Mouse (Mus musculus): ENCODE measurements at regions not wholly inside any gene's neighbourhood (a gene's known extent, or its start where the extent isn't known, plus 50 kb on each side); places are given as distances from the start of the nearest gene placed in this dataset.

DNA sequence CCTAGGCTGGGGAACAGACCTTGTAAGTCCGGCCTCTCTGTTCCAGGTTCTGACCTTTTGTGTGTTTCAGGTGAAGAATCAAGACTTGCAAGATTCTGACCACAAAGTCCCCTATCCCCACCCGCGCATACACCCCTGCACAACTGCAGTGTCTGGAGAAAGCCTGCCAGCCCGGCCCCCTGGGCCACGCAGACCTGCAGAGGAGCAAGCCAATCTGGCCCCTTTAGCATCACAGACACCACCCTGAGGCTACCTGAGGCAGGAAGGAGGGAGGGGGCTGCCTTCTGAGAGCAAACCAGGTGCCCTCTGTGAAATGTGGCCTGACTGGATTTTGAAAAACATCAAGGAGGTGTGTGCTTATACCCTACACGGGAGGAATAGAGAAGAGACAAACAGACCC, 213.8 kb upstream of the Spdye4c start:
- H3K27me3 ChIP-seq (ENCODE audit: control insufficient read depth, insufficient read depth, low read length), result no peaks in the 10 kb centered on the region

DNA sequence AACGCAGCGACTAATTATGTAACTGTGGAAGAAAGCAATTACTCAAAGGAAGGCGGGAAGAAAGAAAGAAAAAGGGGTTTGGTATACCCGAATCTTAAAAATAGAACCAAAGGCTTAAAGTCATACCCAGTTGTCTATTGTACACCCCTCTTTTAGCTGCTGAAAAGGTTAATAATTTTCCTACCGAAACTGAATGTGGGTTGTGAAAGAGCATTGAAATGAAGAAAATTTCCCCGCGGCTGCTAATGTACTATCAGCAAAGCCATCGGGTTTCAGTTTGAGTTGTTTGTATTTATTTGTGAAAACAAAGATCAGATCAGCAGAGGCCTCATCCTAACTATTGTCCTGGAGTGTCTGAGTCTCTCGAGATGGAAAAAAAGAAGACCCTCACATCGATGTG, 213.3 kb upstream of the Spdye4c start:
- WGBS (ENCODE audit: insufficient replicate concordance), result 78% methylated on average over 10 of the region's 10 CpGs
- Histone ChIP-seq H3K9me3 (replicated peaks; ENCODE audit: control insufficient read depth, low read length) (no peaks in the 10 kb centered on the region), H3K36me3 (ENCODE audit: control insufficient read depth, insufficient read depth, low read length) (no peaks in the 10 kb centered on the region), H3K4me1 (ENCODE audit: control insufficient read depth, insufficient read depth, low read length) (peaks cover 17% of the 10 kb centered on the region), H3K4me3 (ENCODE audit: low read depth, low read length) (no peak overlapping the region), H3K9ac (ENCODE audit: low read depth, low read length) (no peak overlapping the region), H3K4me2 (no peak overlapping the region), H3K27ac (ENCODE audit: low read depth, low read length) (no peak overlapping the region), H3K27me3 (ENCODE audit: control insufficient read depth, insufficient read depth, low read length) (no peaks in the 10 kb centered on the region)
- ATAC-seq (replicated peaks; ENCODE audit: insufficient number of reproducible peaks, low FRiP score, low TSS enrichment), result no peak

More for the DNA sequence above, 213.8 kb upstream of the Spdye4c start:
- Histone ChIP-seq H3K9me3 (replicated peaks; ENCODE audit: control insufficient read depth, low read length) (no peaks in the 10 kb centered on the region), H3K4me1 (ENCODE audit: control insufficient read depth, insufficient read depth, low read length) (peaks cover 13% of the 10 kb centered on the region), H3K9ac (ENCODE audit: low read depth, low read length) (no peak overlapping the region), H3K27ac (ENCODE audit: low read depth, low read length) (no peak overlapping the region), H3K36me3 (ENCODE audit: control insufficient read depth, insufficient read depth, low read length) (no peaks in the 10 kb centered on the region), H3K4me2 (no peak overlapping the region), H3K4me3 (ENCODE audit: low read depth, low read length) (no peak overlapping the region)
- no peak for ATAC-seq (replicated peaks; ENCODE audit: insufficient number of reproducible peaks, low FRiP score, low TSS enrichment)
- 74% methylated on average over 6 of the region's 6 CpGs for WGBS (ENCODE audit: insufficient replicate concordance)

DNA sequence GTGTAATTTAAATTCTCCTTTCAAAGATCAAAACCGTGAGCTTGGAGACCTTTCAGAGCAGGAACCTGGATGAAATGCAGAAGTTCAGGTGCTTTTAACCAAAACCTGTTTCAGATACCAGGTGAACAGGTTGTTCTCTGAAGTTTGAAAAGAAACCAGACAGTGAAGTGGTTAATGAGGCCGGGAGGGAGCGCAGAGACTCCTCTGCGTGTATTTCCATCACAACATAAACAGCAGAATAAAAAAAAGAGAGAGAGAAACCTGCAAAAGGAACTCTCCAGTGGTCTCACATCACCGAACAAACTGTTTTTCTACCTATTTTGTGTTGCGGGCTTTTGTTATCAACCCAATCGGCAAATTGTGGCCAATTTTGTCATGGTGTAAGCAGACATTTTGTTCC, 212.6 kb upstream of the Spdye4c start:
- Histone ChIP-seq H3K36me3 (ENCODE audit: control insufficient read depth, insufficient read depth, low read length) (no peaks in the 10 kb centered on the region), H3K4me3 (ENCODE audit: low read depth, low read length) (no peak overlapping the region), H3K9me3 (replicated peaks; ENCODE audit: control insufficient read depth, low read length) (no peaks in the 10 kb centered on the region), H3K4me2 (no peak overlapping the region), H3K9ac (ENCODE audit: low read depth, low read length) (no peak overlapping the region), H3K27me3 (ENCODE audit: control insufficient read depth, insufficient read depth, low read length) (no peaks in the 10 kb centered on the region), H3K4me1 (ENCODE audit: control insufficient read depth, insufficient read depth, low read length) (peaks cover 13% of the 10 kb centered on the region), H3K27ac (ENCODE audit: low read depth, low read length) (no peak overlapping the region)
- no peak for ATAC-seq (replicated peaks; ENCODE audit: insufficient number of reproducible peaks, low FRiP score, low TSS enrichment)
- 82% methylated on average over 7 of the region's 7 CpGs for WGBS (ENCODE audit: insufficient replicate concordance)

DNA sequence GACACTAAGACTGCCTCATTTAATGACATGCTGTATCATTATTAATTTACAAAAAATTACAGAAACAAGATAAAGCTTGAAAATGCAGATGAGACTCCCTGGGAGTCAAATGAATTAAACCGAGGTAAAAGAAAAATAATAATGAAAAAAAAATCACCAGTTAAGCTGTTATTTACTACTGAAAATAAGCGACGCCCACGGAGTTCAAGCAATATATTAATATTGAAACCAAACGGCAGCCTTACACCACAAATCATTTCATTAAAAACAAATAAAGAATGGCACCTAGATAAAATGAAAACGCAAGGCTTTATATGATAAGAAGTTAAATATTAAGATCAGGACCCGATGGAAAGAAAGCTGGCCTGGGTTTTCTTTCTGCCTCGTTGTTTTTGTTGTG, 211.9 kb upstream of the Spdye4c start:
- H3K4me1 ChIP-seq (ENCODE audit: control insufficient read depth, insufficient read depth, low read length), result peaks cover 16% of the 10 kb centered on the region
- no peak for ATAC-seq (replicated peaks; ENCODE audit: insufficient number of reproducible peaks, low FRiP score, low TSS enrichment)
- 81% methylated on average over 8 of the region's 8 CpGs for WGBS (ENCODE audit: insufficient replicate concordance)

DNA sequence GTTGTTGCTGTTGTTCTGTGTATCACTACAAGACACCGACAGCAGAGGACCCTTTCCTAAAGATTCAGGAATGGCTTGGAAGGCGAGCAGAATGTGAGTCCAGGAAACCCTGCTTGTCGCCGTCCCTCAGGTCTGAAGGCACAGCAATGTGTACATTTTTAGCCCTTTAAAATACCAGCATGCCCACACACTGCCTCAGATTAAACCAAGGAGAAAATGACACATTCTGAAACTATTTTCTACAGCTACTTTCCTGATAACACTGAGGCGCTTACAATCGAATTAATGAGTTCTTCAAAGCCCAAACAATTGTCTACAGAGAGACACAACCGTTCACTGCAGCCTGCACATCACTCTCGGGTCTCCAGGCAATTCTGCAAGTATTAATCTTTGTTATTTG, 211.5 kb upstream of the Spdye4c start:
- no peak overlapping the region for H3K9ac ChIP-seq (ENCODE audit: low read depth, low read length)

More for the DNA sequence above, 211.9 kb upstream of the Spdye4c start:
- no peak overlapping the region for H3K4me2 ChIP-seq
- H3K36me3 ChIP-seq (ENCODE audit: control insufficient read depth, insufficient read depth, low read length), result no peaks in the 10 kb centered on the region
- no peak overlapping the region for H3K4me3 ChIP-seq (ENCODE audit: low read depth, low read length)
- H3K9me3 ChIP-seq (replicated peaks; ENCODE audit: control insufficient read depth, low read length), result no peaks in the 10 kb centered on the region
- H3K9ac ChIP-seq (ENCODE audit: low read depth, low read length), result no peak overlapping the region
- H3K27ac ChIP-seq (ENCODE audit: low read depth, low read length), result no peak overlapping the region
- H3K27me3 ChIP-seq (ENCODE audit: control insufficient read depth, insufficient read depth, low read length), result no peaks in the 10 kb centered on the region

DNA sequence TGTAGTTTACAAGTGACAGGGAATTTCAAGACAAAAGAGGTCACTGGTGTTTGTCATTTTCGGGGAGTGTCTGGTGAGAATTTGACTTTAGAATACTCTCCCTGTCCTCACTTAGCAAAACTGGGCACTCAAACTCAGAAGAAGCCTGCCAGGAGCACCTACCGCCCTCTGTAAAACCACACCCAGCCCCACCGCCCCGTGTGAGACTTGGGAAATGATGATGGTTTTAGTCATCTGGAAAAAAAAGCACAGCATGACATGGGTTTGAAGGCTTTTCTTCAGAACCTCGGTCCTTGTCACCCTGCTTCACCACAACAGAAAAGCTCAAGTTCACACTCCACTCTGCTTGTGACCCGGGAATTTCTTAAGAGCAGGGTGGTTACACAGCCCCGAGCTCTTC, 210.4 kb upstream of the Spdye4c start:
- Histone ChIP-seq H3K4me3 (ENCODE audit: low read depth, low read length) (no peak overlapping the region), H3K9me3 (replicated peaks; ENCODE audit: control insufficient read depth, low read length) (no peaks in the 10 kb centered on the region), H3K27me3 (ENCODE audit: control insufficient read depth, insufficient read depth, low read length) (no peaks in the 10 kb centered on the region), H3K27ac (ENCODE audit: low read depth, low read length) (no peak overlapping the region), H3K4me2 (no peak overlapping the region), H3K4me1 (ENCODE audit: control insufficient read depth, insufficient read depth, low read length) (peaks cover 17% of the 10 kb centered on the region), H3K9ac (ENCODE audit: low read depth, low read length) (no peak overlapping the region), H3K36me3 (ENCODE audit: control insufficient read depth, insufficient read depth, low read length) (no peaks in the 10 kb centered on the region)
- WGBS (ENCODE audit: insufficient replicate concordance), result 48% methylated on average over 7 of the region's 7 CpGs
- ATAC-seq (replicated peaks; ENCODE audit: insufficient number of reproducible peaks, low FRiP score, low TSS enrichment), result no peak

More for the DNA sequence above, 211.5 kb upstream of the Spdye4c start:
- Histone ChIP-seq H3K36me3 (ENCODE audit: control insufficient read depth, insufficient read depth, low read length) (no peaks in the 10 kb centered on the region), H3K9me3 (replicated peaks; ENCODE audit: control insufficient read depth, low read length) (no peaks in the 10 kb centered on the region), H3K4me2 (no peak overlapping the region), H3K27me3 (ENCODE audit: control insufficient read depth, insufficient read depth, low read length) (no peaks in the 10 kb centered on the region), H3K27ac (ENCODE audit: low read depth, low read length) (no peak overlapping the region), H3K4me3 (ENCODE audit: low read depth, low read length) (no peak overlapping the region), H3K4me1 (ENCODE audit: control insufficient read depth, insufficient read depth, low read length) (peaks cover 17% of the 10 kb centered on the region)
- WGBS (ENCODE audit: insufficient replicate concordance), result 44% methylated on average over 8 of the region's 8 CpGs
- no peak for ATAC-seq (replicated peaks; ENCODE audit: insufficient number of reproducible peaks, low FRiP score, low TSS enrichment)

DNA sequence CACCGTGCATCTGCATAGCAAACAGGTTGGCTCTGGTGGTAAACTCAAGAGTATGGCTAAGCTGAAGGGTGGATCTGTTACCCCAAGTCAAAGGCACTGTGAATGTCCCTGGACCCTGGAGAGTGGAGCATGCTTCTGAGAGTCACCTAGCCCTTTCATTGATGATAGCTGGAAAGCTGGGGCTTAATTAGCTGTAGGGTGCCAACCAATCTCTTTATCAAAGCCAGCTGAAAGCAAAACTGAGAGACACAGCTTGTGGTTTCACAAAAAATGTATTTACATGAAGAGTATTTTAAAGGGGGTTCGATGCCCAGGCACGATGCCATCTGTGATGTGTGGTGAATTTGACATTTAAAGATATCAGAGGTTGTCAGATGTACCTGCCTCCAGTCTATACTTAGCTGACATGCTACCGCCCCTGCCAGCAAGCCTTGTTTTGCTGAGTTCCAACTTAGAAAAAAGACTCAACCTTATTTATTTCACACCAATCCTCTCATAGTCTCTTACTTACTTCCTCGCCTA, 209.3 kb upstream of the Spdye4c start:
- H3K9ac ChIP-seq (ENCODE audit: low read depth, low read length), result no peak overlapping the region
- no peaks in the 10 kb centered on the region for H3K36me3 ChIP-seq (ENCODE audit: control insufficient read depth, insufficient read depth, low read length)
- no peak overlapping the region for H3K4me3 ChIP-seq (ENCODE audit: low read depth, low read length)
- ATAC-seq (replicated peaks; ENCODE audit: insufficient number of reproducible peaks, low FRiP score, low TSS enrichment), result no peak
- no peaks in the 10 kb centered on the region for H3K9me3 ChIP-seq (replicated peaks; ENCODE audit: control insufficient read depth, low read length)
- no peaks in the 10 kb centered on the region for H3K27me3 ChIP-seq (ENCODE audit: control insufficient read depth, insufficient read depth, low read length)
- H3K4me1 ChIP-seq (ENCODE audit: control insufficient read depth, insufficient read depth, low read length), result peaks cover 17% of the 10 kb centered on the region
- H3K27ac ChIP-seq (ENCODE audit: low read depth, low read length), result no peak overlapping the region
- H3K4me2 ChIP-seq, result no peak overlapping the region
- WGBS (ENCODE audit: insufficient replicate concordance), result 67% methylated on average over 5 of the region's 5 CpGs

DNA sequence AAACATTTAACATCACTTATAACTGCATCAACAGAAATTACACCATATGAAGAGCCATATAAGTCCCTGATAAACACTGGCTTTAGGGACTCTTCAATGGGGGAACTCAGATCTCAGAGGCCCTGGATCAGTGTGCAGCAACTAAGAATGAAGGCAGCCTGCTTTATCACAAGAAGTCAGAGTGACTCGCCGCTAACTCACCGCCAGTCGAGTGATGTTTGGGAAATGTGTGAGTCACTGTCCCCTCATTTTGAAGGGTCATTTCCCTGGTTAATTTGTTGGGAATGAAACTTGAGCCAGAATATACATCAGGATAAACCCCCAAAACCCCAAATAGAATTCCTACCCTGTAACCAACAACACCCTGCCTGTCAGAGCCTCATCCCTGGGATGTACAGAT, 208.5 kb upstream of the Spdye4c start:
- Histone ChIP-seq H3K27me3 (ENCODE audit: control insufficient read depth, insufficient read depth, low read length) (no peaks in the 10 kb centered on the region), H3K4me3 (ENCODE audit: low read depth, low read length) (no peak overlapping the region), H3K9ac (ENCODE audit: low read depth, low read length) (0 out of 2 replicates have a peak overlapping the region, but pooled peaks have one; percentile 10), H3K4me2 (no peak overlapping the region), H3K36me3 (ENCODE audit: control insufficient read depth, insufficient read depth, low read length) (no peaks in the 10 kb centered on the region), H3K4me1 (ENCODE audit: control insufficient read depth, insufficient read depth, low read length) (peaks cover 17% of the 10 kb centered on the region), H3K27ac (ENCODE audit: low read depth, low read length) (no peak overlapping the region), H3K9me3 (replicated peaks; ENCODE audit: control insufficient read depth, low read length) (no peaks in the 10 kb centered on the region)
- ATAC-seq (replicated peaks; ENCODE audit: insufficient number of reproducible peaks, low FRiP score, low TSS enrichment), result no peak
- WGBS (ENCODE audit: insufficient replicate concordance), result 30% methylated on average over 4 of the region's 4 CpGs

DNA sequence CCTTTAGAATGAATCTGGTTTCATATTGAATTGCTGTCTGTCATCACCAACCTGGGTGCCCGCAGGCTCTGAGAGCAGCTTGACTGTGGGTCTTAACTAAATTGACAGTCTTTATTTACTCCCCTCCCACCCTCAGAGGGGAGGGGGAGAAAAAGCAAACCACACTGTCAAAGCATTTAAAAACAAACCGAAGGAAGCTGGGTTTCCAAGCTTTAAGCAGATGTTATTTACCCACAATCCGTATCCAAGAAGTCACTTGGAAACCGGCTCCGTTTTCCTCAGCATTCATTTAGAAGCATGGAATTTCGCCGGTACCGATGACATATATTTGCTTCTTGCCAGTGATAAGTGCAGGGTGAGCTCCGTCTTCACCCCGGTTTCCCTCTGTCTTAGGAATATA, 206.4 kb upstream of the Spdye4c start:
- Histone ChIP-seq H3K4me1 (ENCODE audit: control insufficient read depth, insufficient read depth, low read length) (peaks cover 23% of the 10 kb centered on the region), H3K4me3 (ENCODE audit: low read depth, low read length) (no peak overlapping the region), H3K4me2 (no peak overlapping the region), H3K36me3 (ENCODE audit: control insufficient read depth, insufficient read depth, low read length) (no peaks in the 10 kb centered on the region), H3K9me3 (replicated peaks; ENCODE audit: control insufficient read depth, low read length) (no peaks in the 10 kb centered on the region), H3K27me3 (ENCODE audit: control insufficient read depth, insufficient read depth, low read length) (no peaks in the 10 kb centered on the region), H3K9ac (ENCODE audit: low read depth, low read length) (no peak overlapping the region), H3K27ac (ENCODE audit: low read depth, low read length) (no peak overlapping the region; the same call in 1 of the 2 replicates)
- ATAC-seq (replicated peaks; ENCODE audit: insufficient number of reproducible peaks, low FRiP score, low TSS enrichment), result no peak
- 72% methylated on average over 10 of the region's 10 CpGs for WGBS (ENCODE audit: insufficient replicate concordance)
